Comparison of ENCODE assay signal across 12 mouse cellular contexts in the genomic region with DNA sequence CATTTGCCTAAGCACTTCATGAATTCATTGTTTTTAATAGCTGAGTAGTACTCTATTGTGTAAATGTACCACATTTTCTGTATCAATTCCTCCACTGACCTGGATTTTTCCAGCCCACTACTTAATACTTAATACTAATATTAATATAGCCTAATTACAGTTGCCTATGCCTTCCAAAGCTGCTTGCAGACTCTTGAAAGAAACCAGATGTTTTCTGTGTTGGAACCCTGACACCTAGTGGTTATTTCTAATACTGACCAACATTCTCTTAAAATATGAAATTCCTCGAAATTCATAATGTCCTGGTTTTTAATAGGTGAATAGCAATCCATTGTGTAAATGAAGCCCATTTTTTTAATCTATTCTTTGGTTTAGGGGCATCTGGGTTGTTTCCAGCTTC. TPM values are rescaled to one million over a fixed set of nuclear protein-coding genes. Genes with fewer than 3 reads are reported as not detected.
DNase-seq lines count a peak whose midpoint lies in the region; ATAC-seq and TF ChIP-seq lines count a peak whose summit lies in the region.
"Had no signal": no experiment of that assay in that cellular context is flagged by ENCODE, and none has a peak within 500 bp of the region (broad histone marks: within the 10 kb centered on the region; RNA-seq: fewer than 3 reads in every experiment).

No protein-coding gene starts in this region.

- H3K4me3 ChIP-seq in embryonic facial prominence, embryonic 11.5 days (ENCODE audit: low read depth, low read length), result no peak overlapping the region
- no peak overlapping the region for H3K4me3 ChIP-seq in embryonic facial prominence, embryonic 10.5 days
- no peak overlapping the region for H3K4me3 ChIP-seq in lung, postnatal 0 days (ENCODE audit: low read depth, low read length)
- H3K4me3 ChIP-seq in hindbrain, embryonic 12.5 days, result no peak overlapping the region

- no peaks in the 10 kb centered on the region for H3K4me1 ChIP-seq in embryonic facial prominence, embryonic 11.5 days (ENCODE audit: control insufficient read depth, insufficient read depth, low read length)
- no peaks in the 10 kb centered on the region for H3K4me1 ChIP-seq in embryonic facial prominence, embryonic 10.5 days
- no peaks in the 10 kb centered on the region for H3K4me1 ChIP-seq in lung, postnatal 0 days (ENCODE audit: insufficient read depth, low read depth, low read length)
- no peaks in the 10 kb centered on the region for H3K4me1 ChIP-seq in hindbrain, embryonic 12.5 days

- no peak overlapping the region for H3K27ac ChIP-seq in embryonic facial prominence, embryonic 11.5 days (replicated peaks; ENCODE audit: low read depth, low read length)
- H3K27ac ChIP-seq in embryonic facial prominence, embryonic 10.5 days (replicated peaks), result no peak overlapping the region
- no peak overlapping the region for H3K27ac ChIP-seq in lung, postnatal 0 days (ENCODE audit: low read length)
- H3K27ac ChIP-seq in hindbrain, embryonic 12.5 days, result no peak overlapping the region

- no peak for ATAC-seq in embryonic facial prominence, embryonic 11.5 days (replicated peaks; ENCODE audit: insufficient number of reproducible peaks, low FRiP score, low TSS enrichment, low read depth)
- no peak for ATAC-seq in lung, postnatal 0 days
- peak; percentile 71 for ATAC-seq in hindbrain, embryonic 12.5 days (ENCODE audit: low FRiP score)
- ATAC-seq: CD4-positive, CD25-positive, alpha-beta regulatory T cell, adult 4 months had no signal

- peak; percentile 51 for TF ChIP-seq CTCF in lung, postnatal 0 days (IDR thresholded peaks at IDR 0.05)

- no peak overlapping the region for H3K9ac ChIP-seq in embryonic facial prominence, embryonic 11.5 days (replicated peaks; ENCODE audit: low read length)
- H3K9ac ChIP-seq in lung, postnatal 0 days (replicated peaks; ENCODE audit: low read depth), result no peak overlapping the region
- no peak overlapping the region for H3K9ac ChIP-seq in hindbrain, embryonic 12.5 days

- DNase-seq in embryonic facial prominence, embryonic 11.5 days (ENCODE audit: low spot score), result peak; percentile 71
- DNase-seq in embryonic facial prominence, embryonic 10.5 days (ENCODE audit: low spot score), result no peak
- peak; percentile 34 for DNase-seq in lung, postnatal 0 days (ENCODE audit: low spot score)
- DNase-seq in lung, postnatal 36 days, result no peak
- DNase-seq in telencephalon, adult 2 months (ENCODE audit: low read depth, low spot score), result peak; percentile 32
- DNase-seq in adrenal gland, postnatal 14 days, result no peak
- no peak for DNase-seq in natural killer cell, adult 2 months (ENCODE audit: low spot score in 2 of 2)
- DNase-seq: thymus, postnatal 14 days had no signal

- no peaks in the 10 kb centered on the region for H3K27me3 ChIP-seq in embryonic facial prominence, embryonic 11.5 days (ENCODE audit: control insufficient read depth, insufficient read depth, low read length)
- no peaks in the 10 kb centered on the region for H3K27me3 ChIP-seq in embryonic facial prominence, embryonic 10.5 days (replicated peaks; ENCODE audit: low read depth, poor library complexity, severe bottlenecking)
- H3K27me3 ChIP-seq in lung, postnatal 0 days (replicated peaks; ENCODE audit: insufficient read depth, low read length), result no peaks in the 10 kb centered on the region
- no peaks in the 10 kb centered on the region for H3K27me3 ChIP-seq in hindbrain, embryonic 12.5 days

- H3K36me3 ChIP-seq in embryonic facial prominence, embryonic 11.5 days (replicated peaks; ENCODE audit: control insufficient read depth, insufficient read depth, low read depth, low read length), result no peaks in the 10 kb centered on the region
- H3K36me3 ChIP-seq in embryonic facial prominence, embryonic 10.5 days (replicated peaks), result no peaks in the 10 kb centered on the region
- H3K36me3 ChIP-seq in lung, postnatal 0 days (ENCODE audit: insufficient read depth, low read length), result no peaks in the 10 kb centered on the region
- H3K36me3 ChIP-seq in hindbrain, embryonic 12.5 days, result no peaks in the 10 kb centered on the region

- 38% methylated on average over 1 of the region's 1 CpGs for WGBS in embryonic facial prominence, embryonic 11.5 days
- 43% methylated on average over 1 of the region's 1 CpGs for WGBS in embryonic facial prominence, embryonic 10.5 days
- WGBS in lung, postnatal 0 days, result 16% methylated on average over 1 of the region's 1 CpGs
- WGBS in hindbrain, embryonic 12.5 days, result 32% methylated on average over 1 of the region's 1 CpGs

- no peak for TF ChIP-seq EP300 in lung, postnatal 0 days (IDR thresholded peaks at IDR 0.05)

- H3K4me2 ChIP-seq in embryonic facial prominence, embryonic 11.5 days (ENCODE audit: low read depth, low read length), result no peak overlapping the region
- H3K4me2 ChIP-seq in lung, postnatal 0 days (replicated peaks; ENCODE audit: low read depth, low read length), result no peak overlapping the region
- no peak overlapping the region for H3K4me2 ChIP-seq in hindbrain, embryonic 12.5 days (replicated peaks)

- no peaks in the 10 kb centered on the region for H3K9me3 ChIP-seq in embryonic facial prominence, embryonic 11.5 days (replicated peaks; ENCODE audit: control insufficient read depth, low read length)
- no peaks in the 10 kb centered on the region for H3K9me3 ChIP-seq in embryonic facial prominence, embryonic 10.5 days
- no peaks in the 10 kb centered on the region for H3K9me3 ChIP-seq in lung, postnatal 0 days (ENCODE audit: low read length)
- H3K9me3 ChIP-seq in hindbrain, embryonic 12.5 days (replicated peaks), result no peaks in the 10 kb centered on the region

RNA-seq across cellular contexts. Expression of gene Ano3, which starts 31.0 kb away (rescaled TPM):
- 0.11 and 0.73 TPM in 2 replicates for polyA plus RNA-seq in embryonic facial prominence, embryonic 11.5 days (2014; fragmentation: Nextera tagmentation; extraction: Ambion mirVana)
- 0.86 and 0.89 TPM in 2 replicates for polyA plus RNA-seq in embryonic facial prominence, embryonic 10.5 days (2016; fragmentation: Nextera tagmentation; extraction: Ambion mirVana)
- polyA plus RNA-seq in lung, postnatal 0 days (2015; fragmentation: Nextera tagmentation; extraction: Ambion mirVana), result 0.06 TPM in 1 of 2 replicates, not detected in the other
- 0.84 and 1.1 TPM in 2 replicates for polyA plus RNA-seq in hindbrain, embryonic 12.5 days (2016; fragmentation: Nextera tagmentation; extraction: Ambion mirVana)
- 0.33 and 0.49 TPM in 2 replicates for total RNA-seq in adrenal gland, postnatal 14 days (2021)
- total RNA-seq: neutrophil, adult 5-6 weeks had no signal
- polyA plus RNA-seq: liver, embryonic 16.5 days had no signal

Comparison
In these comparisons a context has a peak if more than half of its experiments do, and no peak if none do; other contexts are left out.
1. DNase-seq: peak in embryonic facial prominence, embryonic 11.5 days (single experiment), lung, postnatal 0 days (single experiment) and telencephalon, adult 2 months (single experiment); none in embryonic facial prominence, embryonic 10.5 days (single experiment), lung, postnatal 36 days (single experiment), adrenal gland, postnatal 14 days (single experiment) and natural killer cell, adult 2 months (0 of 2).